10 mouse cellular contexts compared by ENCODE assay signal in the genomic region with DNA sequence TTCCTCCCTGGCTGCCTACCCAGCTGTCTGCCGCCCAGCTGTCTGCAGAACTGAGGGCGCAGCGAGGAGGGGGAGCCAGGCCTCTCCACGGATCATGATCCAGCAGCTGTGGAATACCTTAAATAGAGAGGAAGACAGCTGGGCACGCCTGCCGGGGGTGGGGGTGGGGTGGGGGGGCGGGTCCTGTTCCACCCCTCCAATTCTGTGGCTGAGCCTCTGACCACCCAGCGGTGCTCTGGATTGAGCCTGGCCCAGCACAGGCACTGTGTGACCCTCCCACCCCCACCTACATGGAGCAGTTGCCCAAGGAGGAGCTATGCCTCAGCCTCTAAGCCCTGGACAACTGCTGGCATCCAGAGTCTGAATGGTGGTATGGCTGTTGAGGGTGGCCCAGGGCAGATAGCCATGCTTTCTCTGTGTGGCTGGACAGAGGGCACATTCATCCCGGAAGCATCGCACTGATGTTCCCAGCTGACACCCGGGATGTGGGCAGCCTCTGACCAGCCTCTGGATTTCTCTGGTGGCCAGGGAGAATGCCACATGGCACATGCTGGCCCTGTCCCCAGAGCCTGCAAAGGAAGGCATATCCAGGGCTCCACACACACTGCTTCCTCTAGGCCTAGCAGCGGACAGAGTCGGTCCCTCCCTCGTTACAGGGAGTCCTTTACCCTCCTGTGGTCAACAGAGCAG.
DNase-seq lines count a peak whose midpoint lies in the region; ATAC-seq and TF ChIP-seq lines count a peak whose summit lies in the region.
"Had no signal": no experiment of that assay in that cellular context is flagged by ENCODE, and none has a peak within 500 bp of the region (broad histone marks: within the 10 kb centered on the region; RNA-seq: fewer than 3 reads in every experiment).

No protein-coding gene starts in this region.

- no peak for TF ChIP-seq CTCF in lung, embryonic 14.5 days (IDR thresholded peaks at IDR 0.05; ENCODE audit: low read depth)

- WGBS in lung, embryonic 14.5 days = 70% methylated on average over 14 of the region's 14 CpGs
- 81% methylated on average over 14 of the region's 14 CpGs for whole genome bisulfite sequencing in embryonic facial prominence, embryonic 10.5 days
- WGBS in midbrain, embryonic 13.5 days = 58% methylated on average over 14 of the region's 14 CpGs

- peak; percentile 67; the same call in 1 of the 2 replicates for ATAC-seq in lung, embryonic 14.5 days (ENCODE audit: insufficient read depth)
- ATAC-seq in granulocyte monocyte progenitor cell, adult 5-6 weeks (replicated peaks; ENCODE audit: poor library complexity, severe bottlenecking) = peak; percentile 46; the same call in 1 of the 2 replicates
- ATAC-seq in midbrain, embryonic 13.5 days = peak; percentile 76
- ATAC-seq in cerebellum, adult (ENCODE audit: insufficient number of reproducible peaks, low FRiP score, low TSS enrichment) = no peak

- H3K9ac ChIP-seq in lung, embryonic 14.5 days = no peak overlapping the region
- H3K9ac ChIP-seq in midbrain, embryonic 13.5 days (replicated peaks) = 0 out of 2 replicates have a peak overlapping the region, but pooled peaks have one; percentile 14

- H3K4me1 ChIP-seq in lung, embryonic 14.5 days (ENCODE audit: insufficient read depth) = peaks cover 7% of the 10 kb centered on the region
- peaks cover 47% of the 10 kb centered on the region for H3K4me1 ChIP-seq in embryonic facial prominence, embryonic 10.5 days
- peaks cover 17% of the 10 kb centered on the region for H3K4me1 ChIP-seq in midbrain, embryonic 13.5 days (replicated peaks)

- H3K4me3 ChIP-seq in lung, embryonic 14.5 days (ENCODE audit: low read depth, low read length) = no peak overlapping the region
- H3K4me3 ChIP-seq in embryonic facial prominence, embryonic 10.5 days = no peak overlapping the region; the same call in 1 of the 2 replicates
- H3K4me3 ChIP-seq in midbrain, embryonic 13.5 days (replicated peaks) = no peak overlapping the region

- peak overlapping the region; percentile 70 for H3K27ac ChIP-seq in lung, embryonic 14.5 days (ENCODE audit: low read depth)
- peak overlapping the region; percentile 21 for H3K27ac ChIP-seq in embryonic facial prominence, embryonic 10.5 days (replicated peaks)
- H3K27ac ChIP-seq in midbrain, embryonic 13.5 days = no peak overlapping the region

- no peaks in the 10 kb centered on the region for H3K27me3 ChIP-seq in lung, embryonic 14.5 days (ENCODE audit: insufficient read depth, low read length)
- no peaks in the 10 kb centered on the region for H3K27me3 ChIP-seq in embryonic facial prominence, embryonic 10.5 days (replicated peaks; ENCODE audit: low read depth, poor library complexity, severe bottlenecking)
- no peaks in the 10 kb centered on the region for H3K27me3 ChIP-seq in midbrain, embryonic 13.5 days

- no peaks in the 10 kb centered on the region for H3K9me3 ChIP-seq in lung, embryonic 14.5 days (ENCODE audit: low read depth, low read length)
- 0 out of 2 replicates have a peak, but pooled peaks cover 2% of the 10 kb centered on the region for H3K9me3 ChIP-seq in embryonic facial prominence, embryonic 10.5 days
- no peaks in the 10 kb centered on the region for H3K9me3 ChIP-seq in midbrain, embryonic 13.5 days

- peaks cover 33% of the 10 kb centered on the region for H3K36me3 ChIP-seq in lung, embryonic 14.5 days (ENCODE audit: insufficient read depth)
- H3K36me3 ChIP-seq in embryonic facial prominence, embryonic 10.5 days (replicated peaks) = peaks cover 91% of the 10 kb centered on the region
- peaks cover 2% of the 10 kb centered on the region for H3K36me3 ChIP-seq in midbrain, embryonic 13.5 days

- H3K4me2 ChIP-seq in lung, embryonic 14.5 days = no peak overlapping the region
- no peak overlapping the region for H3K4me2 ChIP-seq in midbrain, embryonic 13.5 days (replicated peaks)

- no peak for DNase-seq in lung, embryonic 14.5 days
- DNase-seq in lung, postnatal 25 days (ENCODE audit: low spot score) = no peak
- DNase-seq in embryonic facial prominence, embryonic 10.5 days (ENCODE audit: low spot score) = no peak
- DNase-seq in ovary, postnatal 10 days (ENCODE audit: low spot score) = no peak
- DNase-seq in adrenal gland, adult 8-10 months = no peak
- DNase-seq: kidney, adult 2 months; lung, postnatal 14 days had no signal
